Mouse (Mus musculus): ENCODE results near the gene Pxk. TPM values are rescaled to one million over a fixed set of nuclear protein-coding genes. Genes with fewer than 3 reads are reported as not detected.

Pxk gene
- polyA plus RNA-seq, 1 experiment: 66.7 TPM

DNA sequence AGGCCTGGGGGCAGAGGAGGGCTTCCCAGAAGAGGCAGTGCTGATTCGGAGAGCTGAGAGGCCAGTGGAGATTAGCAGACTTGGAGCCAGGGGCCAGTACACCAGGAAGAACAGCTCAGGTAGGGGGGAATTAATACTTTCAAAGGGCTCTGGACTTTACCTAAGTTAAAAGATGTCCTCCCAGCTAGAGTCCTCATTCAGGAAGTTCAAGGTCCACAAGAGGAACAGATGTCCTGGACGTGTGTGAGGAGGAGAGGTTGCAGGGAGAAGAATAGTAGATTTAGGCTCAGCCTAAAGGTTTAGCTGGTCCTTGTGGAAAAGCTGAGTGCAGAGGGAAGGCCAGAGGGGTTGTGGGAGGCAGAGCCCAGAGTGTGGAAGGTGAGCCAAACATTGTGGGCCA is 36.2 kb downstream of the Pxk start:
- H3K27ac ChIP-seq (ENCODE audit: insufficient read depth, low read length): no peak overlapping the region
- H3K4me3 ChIP-seq (replicated peaks; ENCODE audit: insufficient read depth, low read depth, low read length): no peak overlapping the region
- DNase-seq: no peak

DNA sequence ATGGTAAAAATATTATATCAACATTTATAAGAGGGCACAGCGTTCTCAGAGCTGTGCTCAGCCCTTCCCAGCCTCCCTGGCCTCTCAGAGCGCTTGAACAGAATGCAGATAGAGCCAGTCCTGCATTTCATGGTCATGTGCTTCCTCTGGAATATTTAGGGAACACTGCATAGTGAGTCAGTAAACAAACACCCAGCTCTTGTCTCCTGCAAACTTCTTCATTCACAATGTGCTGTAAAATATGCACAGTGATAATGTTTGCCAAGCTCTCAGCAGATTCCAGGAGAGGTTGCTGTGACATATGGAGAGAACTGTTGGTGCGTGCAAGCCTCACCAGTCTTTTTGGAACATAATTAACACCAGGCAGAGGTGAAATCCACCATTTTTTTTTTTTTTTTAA is 37.1 kb downstream of the Pxk start:
- peaks cover 26% of the 10 kb centered on the region for H3K4me1 ChIP-seq (ENCODE audit: control insufficient read depth, insufficient read depth, low read length)
- WGBS: 21% methylated on average over 3 of the region's 3 CpGs
- TF ChIP-seq CTCF (IDR thresholded peaks at IDR 0.05; ENCODE audit: borderline replicate concordance, insufficient read depth, low read depth, low read length): no peak
- TF ChIP-seq POLR2A (IDR thresholded peaks at IDR 0.05; ENCODE audit: borderline replicate concordance, insufficient read depth, low read length): no peak
- peak; percentile 38 to 79 for DNase-seq
- no peak overlapping the region; the same call in 1 of the 2 replicates for H3K27ac ChIP-seq (ENCODE audit: insufficient read depth, low read length)
- H3K4me3 ChIP-seq (replicated peaks; ENCODE audit: insufficient read depth, low read depth, low read length): no peak overlapping the region
- no peaks in the 10 kb centered on the region for H3K27me3 ChIP-seq (ENCODE audit: control insufficient read depth, insufficient read depth, low read length)

More for the DNA sequence above, 36.2 kb downstream of the Pxk start:
- Histone ChIP-seq H3K27me3 (ENCODE audit: control insufficient read depth, insufficient read depth, low read length) (no peaks in the 10 kb centered on the region), H3K4me1 (ENCODE audit: control insufficient read depth, insufficient read depth, low read length) (peaks cover 26% of the 10 kb centered on the region)
- no peak for TF ChIP-seq CTCF (IDR thresholded peaks at IDR 0.05; ENCODE audit: borderline replicate concordance, insufficient read depth, low read depth, low read length)
- no peak for TF ChIP-seq POLR2A (IDR thresholded peaks at IDR 0.05; ENCODE audit: borderline replicate concordance, insufficient read depth, low read length)
- 27% methylated on average over 2 of the region's 2 CpGs for WGBS

DNA sequence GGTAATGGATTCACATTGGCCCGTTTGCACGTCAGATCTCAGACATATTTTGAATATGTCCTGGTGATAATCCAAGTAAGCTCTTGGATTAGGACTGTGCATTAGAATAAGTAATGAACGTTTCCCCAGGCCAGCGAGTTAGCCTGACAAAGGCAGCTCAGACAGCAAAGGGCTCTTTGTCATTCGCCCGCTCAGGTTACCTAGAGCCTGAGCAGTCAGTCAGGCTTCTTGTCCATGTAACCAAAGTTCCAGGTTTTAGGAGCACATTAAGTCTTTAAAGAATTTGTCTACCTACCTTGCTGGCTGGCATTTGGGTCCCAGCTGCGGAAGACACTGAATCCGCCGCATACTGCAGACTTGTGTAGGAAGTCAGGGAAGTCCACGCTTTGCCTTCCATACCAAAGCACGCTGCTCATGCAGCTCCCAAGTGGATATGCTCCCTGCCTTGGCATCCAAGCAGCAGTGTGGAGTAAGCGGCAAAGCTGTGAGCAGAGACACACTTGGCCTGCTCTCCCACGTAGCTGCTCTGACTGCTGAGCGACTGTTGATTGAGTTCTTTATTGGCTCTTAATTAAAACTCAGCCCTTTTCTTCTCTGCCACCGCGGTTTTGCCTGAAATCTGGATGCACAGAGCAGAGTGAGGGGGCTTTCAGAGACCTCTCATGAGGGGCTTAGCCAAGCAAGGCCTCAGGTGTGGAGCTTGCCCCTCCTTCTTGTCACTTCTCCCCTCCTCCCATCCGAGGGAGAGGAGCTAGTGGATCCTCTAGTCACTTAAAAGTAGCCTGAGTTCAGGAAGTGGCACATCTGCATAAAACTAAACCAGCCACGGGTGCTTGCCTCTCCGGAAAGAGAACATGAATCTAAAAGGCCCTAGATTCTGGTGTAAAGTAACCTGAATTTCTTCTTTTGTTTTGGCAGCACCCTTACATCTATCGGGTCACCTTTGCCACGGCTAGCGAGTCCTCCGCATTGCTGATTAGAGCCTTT is 42.0 kb downstream of the Pxk start:
- no peak overlapping the region for H3K27ac ChIP-seq (ENCODE audit: insufficient read depth, low read length)

DNA sequence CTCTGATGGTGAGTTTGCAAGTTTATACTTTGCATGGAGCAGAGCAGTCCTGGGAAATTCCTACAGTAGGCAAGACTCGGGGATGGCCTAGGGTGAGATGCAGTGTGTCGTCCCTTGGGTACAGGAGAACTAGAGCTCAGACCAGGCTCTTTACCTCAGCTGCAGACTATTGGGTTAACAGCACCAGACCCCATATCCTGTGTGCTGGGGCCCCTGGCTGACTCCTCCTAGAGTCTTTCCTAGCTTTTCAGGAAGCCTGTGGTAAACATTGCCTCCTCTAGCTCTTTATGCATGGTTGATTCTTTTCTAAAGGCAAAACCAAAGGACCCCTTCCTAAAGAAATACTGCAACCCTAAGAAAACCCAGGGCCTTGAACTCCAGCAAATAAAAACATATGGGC is 43.1 kb downstream of the Pxk start:
- H3K4me1 ChIP-seq (ENCODE audit: control insufficient read depth, insufficient read depth, low read length): no peaks in the 10 kb centered on the region

More for the DNA sequence above, 42.0 kb downstream of the Pxk start:
- TF ChIP-seq POLR2A (IDR thresholded peaks at IDR 0.05; ENCODE audit: borderline replicate concordance, insufficient read depth, low read length): no peak
- TF ChIP-seq CTCF (IDR thresholded peaks at IDR 0.05; ENCODE audit: borderline replicate concordance, insufficient read depth, low read depth, low read length): no peak
- Histone ChIP-seq H3K27me3 (ENCODE audit: control insufficient read depth, insufficient read depth, low read length) (no peaks in the 10 kb centered on the region), H3K4me3 (replicated peaks; ENCODE audit: insufficient read depth, low read depth, low read length) (no peak overlapping the region), H3K4me1 (ENCODE audit: control insufficient read depth, insufficient read depth, low read length) (no peaks in the 10 kb centered on the region; the same call in 1 of the 2 replicates)
- no peak for DNase-seq
- WGBS: 60% methylated on average over 23 of the region's 23 CpGs

DNA sequence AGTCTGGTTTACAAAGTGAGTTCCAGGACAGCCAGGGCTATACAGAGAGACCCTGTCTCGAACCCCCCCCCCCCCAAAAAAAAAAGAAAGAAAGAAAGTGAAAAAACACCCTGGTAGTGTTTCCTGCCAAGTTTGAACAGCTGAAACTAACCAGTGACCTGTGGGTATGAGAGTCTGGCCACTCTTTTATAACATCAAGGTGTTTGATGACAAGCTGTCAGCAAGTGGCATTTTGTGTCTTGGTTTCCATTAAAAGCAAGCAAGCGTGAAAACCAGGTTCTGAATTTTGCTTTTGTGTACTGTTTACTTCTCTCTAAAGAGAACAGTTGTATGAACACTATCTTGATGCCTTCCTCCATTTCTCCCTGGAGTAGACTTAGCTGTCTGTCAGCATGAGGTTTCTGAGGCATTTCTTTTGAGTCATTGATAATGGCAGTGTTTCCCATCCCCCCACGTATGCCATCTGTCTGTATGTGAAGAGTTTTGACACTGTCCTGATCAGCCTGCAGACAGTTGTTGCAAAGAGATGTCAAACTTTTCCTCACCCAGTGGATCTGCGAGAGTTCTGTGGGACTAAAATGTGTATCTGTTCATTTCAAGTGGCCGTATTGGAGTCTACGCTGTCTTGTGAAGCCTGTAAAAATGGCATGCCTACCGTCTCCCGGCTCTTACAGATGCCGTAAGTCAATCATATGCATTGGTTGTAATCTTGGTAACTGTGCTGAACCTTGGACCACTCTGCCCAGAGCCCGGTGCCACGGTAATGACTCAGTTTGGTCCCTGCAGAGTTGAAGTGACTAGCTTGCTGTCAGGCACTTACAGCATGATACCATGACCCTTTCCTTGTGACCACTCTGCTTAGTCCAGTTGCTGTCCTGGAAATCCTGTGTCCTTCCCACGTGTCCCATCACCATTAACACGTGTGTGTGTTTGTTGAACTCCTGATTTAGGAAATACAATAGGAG is 47.9 kb downstream of the Pxk start:
- H3K4me3 ChIP-seq (replicated peaks; ENCODE audit: insufficient read depth, low read depth, low read length): no peak overlapping the region
- TF ChIP-seq POLR2A (IDR thresholded peaks at IDR 0.05; ENCODE audit: borderline replicate concordance, insufficient read depth, low read length) (no peak), CTCF (IDR thresholded peaks at IDR 0.05; ENCODE audit: borderline replicate concordance, insufficient read depth, low read depth, low read length) (no peak)
- H3K27ac ChIP-seq (ENCODE audit: insufficient read depth, low read length): no peak overlapping the region
- H3K4me1 ChIP-seq (ENCODE audit: control insufficient read depth, insufficient read depth, low read length): no peaks in the 10 kb centered on the region
- no peaks in the 10 kb centered on the region for H3K27me3 ChIP-seq (ENCODE audit: control insufficient read depth, insufficient read depth, low read length)
- DNase-seq: no peak
- WGBS: 89% methylated on average over 13 of the region's 13 CpGs

More for the DNA sequence above, 43.1 kb downstream of the Pxk start:
- TF ChIP-seq CTCF (IDR thresholded peaks at IDR 0.05; ENCODE audit: borderline replicate concordance, insufficient read depth, low read depth, low read length): no peak
- TF ChIP-seq POLR2A (IDR thresholded peaks at IDR 0.05; ENCODE audit: borderline replicate concordance, insufficient read depth, low read length): no peak
- no peak for DNase-seq
- 63% methylated on average over 2 of the region's 2 CpGs for WGBS
- Histone ChIP-seq H3K4me3 (replicated peaks; ENCODE audit: insufficient read depth, low read depth, low read length) (no peak overlapping the region), H3K27ac (ENCODE audit: insufficient read depth, low read length) (no peak overlapping the region), H3K27me3 (ENCODE audit: control insufficient read depth, insufficient read depth, low read length) (no peaks in the 10 kb centered on the region)

DNA sequence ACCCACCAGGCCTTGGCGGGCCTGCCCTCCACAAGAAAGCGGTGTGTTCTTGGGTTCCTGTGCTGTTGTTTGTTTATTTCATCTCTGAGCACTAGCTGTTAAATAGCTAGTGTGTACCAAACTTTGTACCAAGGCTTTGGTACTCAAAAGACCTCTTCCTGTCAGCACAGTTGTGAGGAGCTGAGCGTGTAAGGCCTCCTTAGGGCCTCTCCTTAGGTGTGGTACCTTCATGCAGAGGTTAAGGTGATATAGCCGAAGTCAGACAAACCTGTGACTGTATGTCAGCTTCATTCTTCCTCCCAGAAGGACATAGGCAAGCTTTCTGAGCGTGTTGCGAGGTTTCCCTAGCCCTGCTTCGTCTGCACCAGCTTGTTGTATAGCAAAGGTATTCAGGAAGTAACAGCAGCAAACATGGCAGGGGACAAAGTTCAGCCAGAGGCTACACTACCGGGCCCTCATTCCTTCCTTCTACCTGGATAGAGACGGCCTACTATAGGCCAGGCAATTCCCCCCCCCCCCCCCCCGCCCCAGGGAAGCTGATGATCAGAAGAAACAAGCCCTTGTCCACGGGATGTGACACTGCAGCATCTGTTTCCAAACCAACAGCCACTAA is 48.7 kb downstream of the Pxk start:
- Histone ChIP-seq H3K27ac (ENCODE audit: insufficient read depth, low read length) (no peak overlapping the region), H3K4me1 (ENCODE audit: control insufficient read depth, insufficient read depth, low read length) (no peaks in the 10 kb centered on the region), H3K4me3 (replicated peaks; ENCODE audit: insufficient read depth, low read depth, low read length) (no peak overlapping the region), H3K27me3 (ENCODE audit: control insufficient read depth, insufficient read depth, low read length) (no peaks in the 10 kb centered on the region)
- 90% methylated on average over 11 of the region's 11 CpGs for WGBS
- DNase-seq: no peak
- TF ChIP-seq POLR2A (IDR thresholded peaks at IDR 0.05; ENCODE audit: borderline replicate concordance, insufficient read depth, low read length) (no peak), CTCF (IDR thresholded peaks at IDR 0.05; ENCODE audit: borderline replicate concordance, insufficient read depth, low read depth, low read length) (no peak)

DNA sequence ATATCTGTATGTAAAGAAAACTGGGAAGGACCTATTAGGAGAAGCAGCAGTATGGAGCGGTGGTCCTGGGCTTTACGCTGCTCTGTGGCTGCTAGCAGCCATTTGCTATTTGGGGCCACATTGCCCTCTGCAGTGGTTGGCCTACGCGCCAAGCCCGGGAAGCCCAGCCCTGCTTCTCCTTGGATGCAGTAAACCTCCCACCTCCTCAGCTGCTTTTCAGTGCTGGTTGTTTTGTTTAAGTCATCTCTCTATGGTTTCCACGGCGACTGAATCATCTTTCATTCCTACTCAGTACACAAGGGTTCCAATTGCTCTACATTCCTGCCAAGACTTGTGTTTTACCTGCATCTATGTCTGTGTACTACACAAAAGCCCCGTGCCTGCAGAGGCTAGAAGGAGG is 50.8 kb downstream of the Pxk start:
- no peaks in the 10 kb centered on the region for H3K27me3 ChIP-seq (ENCODE audit: control insufficient read depth, insufficient read depth, low read length)
- H3K4me3 ChIP-seq (replicated peaks; ENCODE audit: insufficient read depth, low read depth, low read length): no peak overlapping the region
- no peak overlapping the region for H3K27ac ChIP-seq (ENCODE audit: insufficient read depth, low read length)
- no peak for DNase-seq
- no peaks in the 10 kb centered on the region for H3K4me1 ChIP-seq (ENCODE audit: control insufficient read depth, insufficient read depth, low read length)
- TF ChIP-seq POLR2A (IDR thresholded peaks at IDR 0.05; ENCODE audit: borderline replicate concordance, insufficient read depth, low read length): no peak
- no peak for TF ChIP-seq CTCF (IDR thresholded peaks at IDR 0.05; ENCODE audit: borderline replicate concordance, insufficient read depth, low read depth, low read length)
- 78% methylated on average over 8 of the region's 8 CpGs for WGBS

Data from cerebellum, adult 2 months (tissue).